Mouse (Mus musculus) heart, postnatal 0 days (tissue): ENCODE results near the gene Pvalb. TPM values are rescaled to one million over a fixed set of nuclear protein-coding genes. Genes with fewer than 3 reads are reported as not detected.

ENCODE experiments used
- ATAC-seq: fragments of 200-750 bp; cut with Nextera tagmentation; 2 replicates; pipeline ENCODE4 v1.8.0; 2017; ENCODE audit warnings: low read depth, moderate number of reproducible peaks, moderate library complexity; ENCODE audit not compliant: insufficient read depth
- DNase-seq: peaks from one replicate; pipeline ENCODE4 v3.0.0-alpha.2; 2016; ENCODE audit warnings: low spot score
- H3K27ac ChIP-seq: fragments of 300-500 bp; sonication (generic); 2 replicates; pipeline ENCODE4 v1.5.1; 2014; ENCODE audit warnings: low read depth, mild to moderate bottlenecking
- H3K27me3 ChIP-seq: fragments of 300-500 bp; sonication (generic); 2 replicates; pipeline ENCODE4 v1.6.1; 2014; ENCODE audit warnings: low read length, mixed read lengths; ENCODE audit not compliant: control insufficient read depth, insufficient read depth
- H3K36me3 ChIP-seq: fragments of 300-500 bp; sonication (generic); replicated peaks from 2 replicates; pipeline ENCODE4 v1.6.1; 2014; ENCODE audit warnings: low read length, mixed read lengths; ENCODE audit not compliant: control insufficient read depth, insufficient read depth
- H3K4me1 ChIP-seq: fragments of 300-500 bp; sonication (generic); 2 replicates; pipeline ENCODE4 v1.6.1; 2014; ENCODE audit warnings: antibody characterized with exemption; ENCODE audit not compliant: control insufficient read depth, insufficient read depth
- H3K4me2 ChIP-seq: fragments of 300-500 bp; sonication (generic); 2 replicates; pipeline ENCODE4 v1.6.1; 2014; ENCODE audit warnings: low read depth, mild to moderate bottlenecking, low read length, moderate library complexity
- H3K4me3 ChIP-seq: fragments of 300-500 bp; sonication (generic); 2 replicates; pipeline ENCODE4 v1.5.1; 2014; ENCODE audit warnings: low read depth, low read length
- H3K9ac ChIP-seq: fragments of 300-500 bp; sonication (generic); replicated peaks from 2 replicates; pipeline ENCODE4 v1.6.1; 2014; ENCODE audit warnings: low read depth, low read length, mixed read lengths
- H3K9me3 ChIP-seq: fragments of 300-500 bp; sonication (generic); replicated peaks from 2 replicates; pipeline ENCODE4 v1.6.1; 2016; ENCODE audit warnings: low read length; ENCODE audit not compliant: control insufficient read depth
- CTCF ChIP-seq: IDR thresholded peaks from 2 replicates; pipeline ENCODE4 v1.5.1; 2016; ENCODE audit warnings: antibody characterized with exemption, control low read depth, low read depth
- EP300 ChIP-seq: IDR thresholded peaks from 2 replicates; pipeline ENCODE4 v1.6.1; 2016; ENCODE audit warnings: antibody characterized with exemption, low read depth
- WGBS: fragments of 180-500 bp; shearing (Covaris S2); extraction: QIAGEN DNeasy Blood & Tissue Kit; methylation state at CpG from one replicate; pipeline ENCODE4 v1.1.7; 2014; 5-methylcytosine and 5-hydroxymethylcytosine counted together
- polyA plus RNA-seq: library from polyadenylated mRNA; unstranded; fragments of >200 nt; fragmentation: Nextera tagmentation; extraction: Ambion mirVana; gene quantifications from 2 replicates; pipeline ENCODE4 v1.2.1, GENCODE M21; 2015
- total RNA-seq: library from RNA; depleted of rRNA; stranded (reverse); fragments of >200 nt; gene quantifications from 2 replicates; pipeline ENCODE4 v1.2.3, GENCODE M21; 2014; ENCODE audit warnings: low replicate concordance

Gene Pvalb
- total and polyA plus RNA-seq, 2 experiments from 2014 or later, result 1.9 TPM; not detected in 1

DNA sequence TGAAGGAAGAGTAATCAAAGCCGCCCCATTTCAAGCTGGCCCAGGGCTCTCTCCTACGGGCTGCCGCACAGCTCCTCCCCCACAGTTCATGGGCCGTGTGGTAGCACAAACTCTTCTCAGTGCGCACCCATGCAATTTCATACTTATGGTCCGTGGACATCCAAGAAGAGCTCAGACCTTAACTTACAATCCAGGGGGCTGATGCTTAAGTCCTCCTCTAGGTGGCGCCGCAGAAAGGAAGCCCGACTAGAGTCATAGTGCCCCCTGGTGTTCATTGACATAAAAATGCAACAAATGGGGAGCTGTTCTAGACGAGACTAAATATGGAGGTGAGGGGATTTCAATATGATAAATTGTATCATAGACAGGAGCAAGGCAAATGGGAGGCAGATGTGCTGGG lies 33.3 kb upstream of the Pvalb start:
- Histone ChIP-seq H3K4me2 (no peak overlapping the region), H3K9ac (no peak overlapping the region), H3K27ac (no peak overlapping the region), H3K36me3 (no peaks in the 10 kb centered on the region), H3K4me1 (peaks cover 15% of the 10 kb centered on the region), H3K9me3 (no peaks in the 10 kb centered on the region), H3K27me3 (0 out of 2 replicates have a peak, but pooled peaks cover 3% of the 10 kb centered on the region), H3K4me3 (no peak overlapping the region)
- 24% methylated on average over 10 of the region's 10 CpGs for WGBS
- DNase-seq (peak; percentile 80), ATAC-seq (no peak)
- TF ChIP-seq EP300, result no peak
- peak; percentile 96 for TF ChIP-seq CTCF

DNA sequence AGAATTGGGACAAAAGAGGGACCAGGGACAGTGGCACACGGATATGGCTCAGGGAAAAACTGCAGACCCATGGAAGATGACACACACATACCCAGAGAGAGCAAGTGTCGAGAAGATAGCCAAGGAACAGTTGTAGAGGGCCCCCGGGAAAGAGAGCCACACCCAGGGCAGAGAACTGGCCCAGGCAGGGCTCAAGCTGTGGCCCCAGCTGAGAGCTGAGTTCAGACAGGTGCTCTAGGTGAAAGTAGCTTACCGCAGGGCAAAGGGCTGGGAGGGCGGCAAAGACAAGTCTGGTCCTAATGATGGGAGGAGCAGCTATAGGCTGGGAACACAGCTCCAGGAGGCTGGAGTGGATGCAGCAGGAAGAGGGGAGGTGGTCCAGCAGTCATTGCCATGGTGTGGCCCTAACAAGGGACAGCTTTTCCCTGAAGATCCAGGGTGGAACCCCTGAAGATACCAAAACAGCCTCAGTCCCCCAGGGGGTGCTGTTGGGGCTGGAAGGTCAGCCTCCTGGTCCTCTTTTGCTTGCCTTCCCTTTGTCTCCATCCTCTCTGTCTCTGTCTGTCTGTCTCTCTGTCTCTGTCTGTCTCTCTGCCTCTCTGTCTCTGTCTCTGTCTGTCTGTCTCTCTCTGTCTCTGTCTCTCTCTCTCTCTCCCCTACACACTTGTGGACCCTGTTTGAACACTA lies 28.8 kb upstream of the Pvalb start:
- Histone ChIP-seq H3K27me3 (0 out of 2 replicates have a peak, but pooled peaks cover 3% of the 10 kb centered on the region), H3K9me3 (no peaks in the 10 kb centered on the region), H3K4me1 (no peaks in the 10 kb centered on the region), H3K4me2 (no peak overlapping the region), H3K9ac (no peak overlapping the region), H3K4me3 (no peak overlapping the region), H3K27ac (no peak overlapping the region), H3K36me3 (no peaks in the 10 kb centered on the region)
- WGBS, result 63% methylated on average over 5 of the region's 5 CpGs
- DNase-seq (no peak), ATAC-seq (no peak)
- TF ChIP-seq CTCF, result no peak
- no peak for TF ChIP-seq EP300

DNA sequence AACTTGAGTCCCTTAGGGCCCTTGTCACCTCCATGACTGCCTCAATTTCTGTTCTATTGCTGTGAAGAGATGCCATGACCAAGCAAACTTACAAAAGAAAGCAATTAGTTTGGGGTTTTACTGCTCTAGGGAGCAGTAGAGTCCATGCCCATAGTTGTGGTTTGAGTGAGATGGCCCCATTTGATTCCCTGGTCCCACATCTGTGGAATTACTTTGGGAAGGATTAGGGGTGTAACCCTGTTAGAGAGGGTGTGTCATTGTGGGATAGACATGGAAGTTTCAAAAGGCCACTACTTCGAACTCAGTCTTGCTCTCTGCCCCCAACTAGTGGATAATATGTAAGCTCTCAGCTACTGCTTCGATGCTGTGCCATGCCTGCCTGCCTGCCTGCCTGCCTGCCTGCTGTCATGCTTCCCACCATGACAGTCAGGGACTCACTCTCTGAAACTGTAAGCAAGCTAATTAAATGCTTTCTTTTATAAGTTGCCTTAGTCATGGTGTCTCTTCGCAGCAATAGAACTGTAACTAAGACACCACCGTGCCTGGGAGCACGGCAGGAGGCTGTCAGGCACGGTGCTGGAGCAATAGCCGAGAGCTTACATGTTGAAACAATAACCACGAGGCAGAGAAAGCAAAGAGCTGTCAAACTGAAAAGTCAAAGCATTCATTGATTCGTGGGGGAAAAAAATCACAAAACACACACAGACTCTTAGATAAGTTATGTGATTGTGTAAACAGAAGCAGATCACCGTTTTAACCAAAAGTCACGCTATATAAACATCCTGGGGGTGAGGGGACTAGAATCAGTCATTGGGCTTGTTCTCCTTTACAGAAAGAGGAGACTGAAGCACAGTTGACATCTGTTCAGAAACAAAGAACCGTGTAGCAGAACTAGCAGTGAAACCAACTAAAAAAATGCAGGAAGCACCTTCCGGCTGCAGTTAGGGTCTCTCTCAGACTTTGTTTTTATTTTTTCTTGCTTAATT lies 25.4 kb upstream of the Pvalb start:
- no peak overlapping the region for H3K9ac ChIP-seq
- H3K27me3 ChIP-seq, result 0 out of 2 replicates have a peak, but pooled peaks cover 3% of the 10 kb centered on the region
- DNase-seq, result no peak
- H3K36me3 ChIP-seq, result no peaks in the 10 kb centered on the region
- no peak for ATAC-seq
- 52% methylated on average over 13 of the region's 13 CpGs for WGBS
- TF ChIP-seq CTCF (peak; percentile 21), EP300 (no peak)
- H3K4me1 ChIP-seq, result no peaks in the 10 kb centered on the region
- H3K27ac ChIP-seq, result no peak overlapping the region
- H3K4me3 ChIP-seq, result no peak overlapping the region
- H3K4me2 ChIP-seq, result no peak overlapping the region
- H3K9me3 ChIP-seq, result no peaks in the 10 kb centered on the region

DNA sequence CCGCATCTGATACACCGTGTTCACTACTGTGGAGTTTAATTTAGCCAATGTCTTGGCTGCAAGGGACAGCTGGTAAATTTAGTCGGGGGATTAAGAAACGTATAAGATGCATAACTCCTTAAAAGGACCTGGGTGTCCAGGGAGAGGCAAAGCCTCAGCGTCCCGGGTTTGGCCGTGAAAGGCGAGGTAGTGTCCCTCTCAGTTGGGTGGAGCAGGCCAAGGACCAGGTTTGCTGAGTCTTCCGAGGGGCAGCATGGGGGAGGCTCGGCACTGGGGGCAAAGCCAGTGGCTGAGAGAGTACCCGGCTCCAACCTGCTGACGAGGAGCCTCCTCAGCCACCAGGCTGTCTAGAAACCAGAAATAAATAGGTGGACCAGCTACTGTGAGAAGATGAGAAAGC lies 21.6 kb upstream of the Pvalb start:
- no peak overlapping the region for H3K4me2 ChIP-seq
- H3K9me3 ChIP-seq, result no peaks in the 10 kb centered on the region
- DNase-seq (no peak), ATAC-seq (no peak)
- H3K9ac ChIP-seq, result no peak overlapping the region
- no peak overlapping the region for H3K4me3 ChIP-seq
- H3K27ac ChIP-seq, result no peak overlapping the region
- no peaks in the 10 kb centered on the region for H3K4me1 ChIP-seq
- no peak for TF ChIP-seq CTCF
- TF ChIP-seq EP300, result no peak
- no peaks in the 10 kb centered on the region for H3K36me3 ChIP-seq
- 82% methylated on average over 12 of the region's 12 CpGs for WGBS
- H3K27me3 ChIP-seq, result no peaks in the 10 kb centered on the region

DNA sequence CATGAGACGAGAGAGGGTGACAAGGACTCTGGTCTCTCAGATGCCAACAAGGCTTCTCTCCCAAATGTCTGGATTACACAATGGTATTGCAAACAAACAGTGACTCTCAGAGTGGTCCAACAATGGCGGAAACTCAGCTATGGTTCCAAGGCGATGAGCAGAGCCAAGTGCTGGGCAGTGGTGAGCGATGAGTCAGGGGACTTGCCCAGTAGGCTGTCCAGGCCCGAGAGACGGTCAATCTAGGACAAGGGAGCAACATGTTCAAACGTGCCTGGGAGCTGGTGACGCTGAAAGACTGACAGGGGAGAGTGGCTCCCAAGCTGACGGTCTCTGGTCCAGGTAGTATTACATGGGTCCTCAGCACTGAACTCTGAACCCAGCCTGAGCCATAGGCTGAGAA lies 9.1 kb upstream of the Pvalb start:
- no peaks in the 10 kb centered on the region for H3K9me3 ChIP-seq
- no peaks in the 10 kb centered on the region for H3K4me1 ChIP-seq
- H3K4me2 ChIP-seq, result no peak overlapping the region
- H3K4me3 ChIP-seq, result no peak overlapping the region
- H3K27me3 ChIP-seq, result no peaks in the 10 kb centered on the region
- no peaks in the 10 kb centered on the region for H3K36me3 ChIP-seq
- 70% methylated on average over 9 of the region's 9 CpGs for WGBS
- no peak overlapping the region for H3K27ac ChIP-seq
- H3K9ac ChIP-seq, result no peak overlapping the region
- TF ChIP-seq EP300 (no peak), CTCF (no peak)
- DNase-seq, result no peak
- no peak for ATAC-seq
